Mouse (Mus musculus): ENCODE results near the gene Serpina3a. TPM values are rescaled to one million over a fixed set of nuclear protein-coding genes. Genes with fewer than 3 reads are reported as not detected.

Serpina3a gene
- polyA plus RNA-seq, 1 experiment from 2014 or later = not detected

GRCm38 (mm10) chr12:104131041-104131440 lies 18.5 kb downstream of the Serpina3a start:
- no peaks in the 10 kb centered on the region for H3K9me3 ChIP-seq (ENCODE audit: control insufficient read depth, low read length)
- ATAC-seq = no peak
- no peak overlapping the region for H3K4me2 ChIP-seq (ENCODE audit: low read depth, low read length)
- H3K36me3 ChIP-seq (ENCODE audit: control insufficient read depth, insufficient read depth, low read length) = no peaks in the 10 kb centered on the region
- no peaks in the 10 kb centered on the region for H3K4me1 ChIP-seq (ENCODE audit: control insufficient read depth, insufficient read depth, low read length)
- no peak overlapping the region for H3K27ac ChIP-seq (ENCODE audit: low read length)
- no peak overlapping the region for H3K9ac ChIP-seq (ENCODE audit: low read depth, low read length)
- no peaks in the 10 kb centered on the region for H3K27me3 ChIP-seq (replicated peaks; ENCODE audit: control insufficient read depth, insufficient read depth, low read length)
- H3K4me3 ChIP-seq (ENCODE audit: low read length) = no peak overlapping the region

- peaks cover 2% of the 10 kb centered on the region; the same call in 1 of the 2 replicates for H3K27me3 ChIP-seq (replicated peaks; ENCODE audit: control insufficient read depth, insufficient read depth, low read length)
- H3K4me1 ChIP-seq (ENCODE audit: control insufficient read depth, insufficient read depth, low read length) = 0 out of 2 replicates have a peak, but pooled peaks cover under 1% of the 10 kb centered on the region
- WGBS = 78% methylated on average over 2 of the region's 2 CpGs
- no peaks in the 10 kb centered on the region for H3K36me3 ChIP-seq (ENCODE audit: control insufficient read depth, insufficient read depth, low read length)
- no peak overlapping the region for H3K4me3 ChIP-seq (ENCODE audit: low read length)
- no peak for ATAC-seq
- H3K9ac ChIP-seq (ENCODE audit: low read depth, low read length) = no peak overlapping the region
- no peak overlapping the region for H3K4me2 ChIP-seq (ENCODE audit: low read depth, low read length)
- H3K27ac ChIP-seq (ENCODE audit: low read length) = no peak overlapping the region
- H3K9me3 ChIP-seq (ENCODE audit: control insufficient read depth, low read length) = no peaks in the 10 kb centered on the region
Observed at GRCm38 (mm10) chr12:104138216-104138615, 25.7 kb downstream of the Serpina3a start.

DNA sequence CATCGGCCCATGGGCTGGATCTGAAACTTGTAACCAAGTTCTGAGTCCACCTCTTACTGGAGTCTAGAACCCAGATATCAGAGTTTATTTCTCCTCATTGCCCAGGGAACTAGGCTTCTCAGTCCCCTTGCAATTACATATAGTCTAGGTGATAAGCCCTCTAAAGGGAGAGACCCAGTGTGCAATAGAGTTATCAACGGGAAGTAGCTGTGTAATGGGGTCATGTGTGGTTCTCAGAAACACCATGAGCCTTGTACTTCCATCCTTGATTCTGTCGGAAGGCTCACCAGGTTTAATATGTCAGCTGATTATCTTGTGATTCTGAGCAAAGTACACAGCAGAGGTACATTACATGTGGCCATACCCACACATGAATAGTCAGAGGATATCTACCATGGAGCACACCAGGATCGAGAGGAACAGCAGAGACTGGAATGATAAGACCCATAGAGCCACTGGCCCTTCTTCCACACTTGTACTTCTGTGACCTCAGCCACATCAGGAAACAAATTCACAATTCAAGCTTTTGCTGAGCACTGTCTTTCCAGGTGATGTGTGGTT lies 28.1 kb downstream of the Serpina3a start:
- peaks cover 3% of the 10 kb centered on the region; the same call in 1 of the 2 replicates for H3K27me3 ChIP-seq (replicated peaks; ENCODE audit: control insufficient read depth, insufficient read depth, low read length)
- no peaks in the 10 kb centered on the region for H3K9me3 ChIP-seq (ENCODE audit: control insufficient read depth, low read length)
- H3K4me1 ChIP-seq (ENCODE audit: control insufficient read depth, insufficient read depth, low read length) = 0 out of 2 replicates have a peak, but pooled peaks cover 3% of the 10 kb centered on the region
- H3K36me3 ChIP-seq (ENCODE audit: control insufficient read depth, insufficient read depth, low read length) = no peaks in the 10 kb centered on the region
- H3K4me3 ChIP-seq (ENCODE audit: low read length) = no peak overlapping the region
- ATAC-seq = peak; percentile 70
- H3K4me2 ChIP-seq (ENCODE audit: low read depth, low read length) = no peak overlapping the region
- no peak overlapping the region for H3K9ac ChIP-seq (ENCODE audit: low read depth, low read length)
- WGBS = 79% methylated on average over 4 of the region's 4 CpGs
- H3K27ac ChIP-seq (ENCODE audit: low read length) = no peak overlapping the region

DNA sequence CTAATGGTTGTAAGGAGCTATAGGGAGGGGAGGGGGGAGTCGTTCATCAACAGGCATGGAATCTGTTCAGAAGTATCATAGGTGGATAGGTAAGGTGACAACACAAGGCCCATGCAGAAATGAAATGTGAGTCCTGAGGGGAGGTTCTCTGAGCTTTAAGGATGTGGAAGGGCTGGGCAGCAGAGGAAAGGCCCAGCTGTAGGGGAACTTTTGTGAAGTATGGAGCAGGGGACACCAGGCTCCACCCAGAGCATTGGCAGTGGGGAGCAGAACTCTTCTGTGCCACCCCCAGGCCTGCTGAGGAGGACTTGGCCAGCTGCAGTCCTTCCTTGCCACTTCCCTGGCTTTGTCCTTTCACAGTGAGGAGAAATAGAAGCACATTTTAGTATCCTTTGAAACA lies 29.0 kb downstream of the Serpina3a start:
- H3K36me3 ChIP-seq (ENCODE audit: control insufficient read depth, insufficient read depth, low read length) = no peaks in the 10 kb centered on the region
- peaks cover 3% of the 10 kb centered on the region; the same call in 1 of the 2 replicates for H3K27me3 ChIP-seq (replicated peaks; ENCODE audit: control insufficient read depth, insufficient read depth, low read length)
- WGBS = 69% methylated on average over 1 of the region's 1 CpGs
- 0 out of 2 replicates have a peak, but pooled peaks cover 3% of the 10 kb centered on the region for H3K4me1 ChIP-seq (ENCODE audit: control insufficient read depth, insufficient read depth, low read length)
- H3K4me3 ChIP-seq (ENCODE audit: low read length) = no peak overlapping the region
- no peak overlapping the region for H3K27ac ChIP-seq (ENCODE audit: low read length)
- no peak for ATAC-seq
- no peak overlapping the region for H3K9ac ChIP-seq (ENCODE audit: low read depth, low read length)
- no peak overlapping the region for H3K4me2 ChIP-seq (ENCODE audit: low read depth, low read length)
- H3K9me3 ChIP-seq (ENCODE audit: control insufficient read depth, low read length) = no peaks in the 10 kb centered on the region

GRCm38 (mm10) chr12:104142427-104142826 lies 29.9 kb downstream of the Serpina3a start:
- Histone ChIP-seq H3K9me3 (ENCODE audit: control insufficient read depth, low read length) (no peaks in the 10 kb centered on the region), H3K4me3 (ENCODE audit: low read length) (no peak overlapping the region), H3K27ac (ENCODE audit: low read length) (no peak overlapping the region), H3K36me3 (ENCODE audit: control insufficient read depth, insufficient read depth, low read length) (no peaks in the 10 kb centered on the region), H3K4me2 (ENCODE audit: low read depth, low read length) (no peak overlapping the region), H3K9ac (ENCODE audit: low read depth, low read length) (no peak overlapping the region), H3K27me3 (replicated peaks; ENCODE audit: control insufficient read depth, insufficient read depth, low read length) (peaks cover 5% of the 10 kb centered on the region; the same call in 1 of the 2 replicates), H3K4me1 (ENCODE audit: control insufficient read depth, insufficient read depth, low read length) (0 out of 2 replicates have a peak, but pooled peaks cover 3% of the 10 kb centered on the region)
- WGBS = 56% methylated on average over 1 of the region's 1 CpGs
- no peak for ATAC-seq

GRCm38 (mm10) chr12:104143286-104143685 lies 30.8 kb downstream of the Serpina3a start:
- 50% methylated on average over 1 of the region's 1 CpGs for WGBS
- Histone ChIP-seq H3K9ac (ENCODE audit: low read depth, low read length) (no peak overlapping the region), H3K4me3 (ENCODE audit: low read length) (no peak overlapping the region), H3K27ac (ENCODE audit: low read length) (no peak overlapping the region), H3K9me3 (ENCODE audit: control insufficient read depth, low read length) (no peaks in the 10 kb centered on the region), H3K36me3 (ENCODE audit: control insufficient read depth, insufficient read depth, low read length) (no peaks in the 10 kb centered on the region), H3K27me3 (replicated peaks; ENCODE audit: control insufficient read depth, insufficient read depth, low read length) (peaks cover 8% of the 10 kb centered on the region; the same call in 1 of the 2 replicates), H3K4me2 (ENCODE audit: low read depth, low read length) (no peak overlapping the region), H3K4me1 (ENCODE audit: control insufficient read depth, insufficient read depth, low read length) (0 out of 2 replicates have a peak, but pooled peaks cover 3% of the 10 kb centered on the region)
- no peak for ATAC-seq

- Histone ChIP-seq H3K9ac (ENCODE audit: low read depth, low read length) (no peak overlapping the region), H3K9me3 (ENCODE audit: control insufficient read depth, low read length) (no peaks in the 10 kb centered on the region), H3K36me3 (ENCODE audit: control insufficient read depth, insufficient read depth, low read length) (no peaks in the 10 kb centered on the region), H3K4me1 (ENCODE audit: control insufficient read depth, insufficient read depth, low read length) (0 out of 2 replicates have a peak, but pooled peaks cover 3% of the 10 kb centered on the region), H3K27me3 (replicated peaks; ENCODE audit: control insufficient read depth, insufficient read depth, low read length) (peaks cover 8% of the 10 kb centered on the region; the same call in 1 of the 2 replicates), H3K4me2 (ENCODE audit: low read depth, low read length) (no peak overlapping the region), H3K27ac (ENCODE audit: low read length) (no peak overlapping the region), H3K4me3 (ENCODE audit: low read length) (no peak overlapping the region)
- ATAC-seq = no peak
- WGBS = 79% methylated on average over 2 of the region's 2 CpGs
Observed at GRCm38 (mm10) chr12:104145571-104145970, 33.0 kb downstream of the Serpina3a start.

DNA sequence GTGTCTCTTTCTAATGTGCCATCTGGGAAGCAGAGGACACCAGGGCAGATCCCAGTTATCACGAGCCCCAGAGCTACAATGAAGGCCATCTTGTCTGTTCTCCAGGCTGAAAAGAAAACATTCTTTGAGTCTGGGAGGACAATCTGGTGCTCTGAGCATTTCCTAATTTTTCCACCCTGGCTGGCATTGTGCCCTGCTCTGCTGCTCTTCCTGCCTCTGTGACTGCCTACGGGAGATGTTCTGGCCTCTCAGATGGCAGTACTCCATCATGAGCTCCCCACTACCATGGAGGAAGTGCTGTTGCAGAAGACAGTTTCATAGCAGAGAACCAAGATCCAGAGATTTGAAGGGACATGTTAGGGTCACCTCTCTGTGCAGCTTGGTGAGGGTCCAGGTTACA lies 39.5 kb downstream of the Serpina3a start:
- H3K36me3 ChIP-seq (ENCODE audit: control insufficient read depth, insufficient read depth, low read length) = no peaks in the 10 kb centered on the region
- H3K4me1 ChIP-seq (ENCODE audit: control insufficient read depth, insufficient read depth, low read length) = no peaks in the 10 kb centered on the region
- 82% methylated on average over 2 of the region's 2 CpGs for WGBS
- H3K4me2 ChIP-seq (ENCODE audit: low read depth, low read length) = no peak overlapping the region
- H3K4me3 ChIP-seq (ENCODE audit: low read length) = no peak overlapping the region
- peaks cover 9% of the 10 kb centered on the region; the same call in 1 of the 2 replicates for H3K27me3 ChIP-seq (replicated peaks; ENCODE audit: control insufficient read depth, insufficient read depth, low read length)
- H3K9me3 ChIP-seq (ENCODE audit: control insufficient read depth, low read length) = no peaks in the 10 kb centered on the region
- H3K27ac ChIP-seq (ENCODE audit: low read length) = no peak overlapping the region
- no peak overlapping the region for H3K9ac ChIP-seq (ENCODE audit: low read depth, low read length)
- ATAC-seq = no peak

- Histone ChIP-seq H3K4me3 (ENCODE audit: low read length) (no peak overlapping the region), H3K4me1 (ENCODE audit: control insufficient read depth, insufficient read depth, low read length) (no peaks in the 10 kb centered on the region)
- WGBS = 75% methylated on average over 3 of the region's 3 CpGs
Observed at GRCm38 (mm10) chr12:104153041-104153645, 40.6 kb downstream of the Serpina3a start.

More at GRCm38 (mm10) chr12:104153041-104153645, 40.6 kb downstream of the Serpina3a start:
- Histone ChIP-seq H3K27ac (ENCODE audit: low read length) (no peak overlapping the region), H3K4me2 (ENCODE audit: low read depth, low read length) (no peak overlapping the region), H3K27me3 (replicated peaks; ENCODE audit: control insufficient read depth, insufficient read depth, low read length) (peaks cover 4% of the 10 kb centered on the region; the same call in 1 of the 2 replicates), H3K36me3 (ENCODE audit: control insufficient read depth, insufficient read depth, low read length) (no peaks in the 10 kb centered on the region), H3K9ac (ENCODE audit: low read depth, low read length) (no peak overlapping the region), H3K9me3 (ENCODE audit: control insufficient read depth, low read length) (no peaks in the 10 kb centered on the region)
- no peak for ATAC-seq

Measured in intestine, embryonic 16.5 days (tissue).